Mouse (Mus musculus) neural tube, embryonic 10.5 days (tissue): Measurements from ENCODE around the gene Brk1.

Experiments used
- DNase-seq: peaks from one replicate; pipeline ENCODE4 v3.0.0-alpha.2; 2017; ENCODE audit warnings: low spot score; ENCODE audit errors: extremely low spot score

Brk1 gene

DNA sequence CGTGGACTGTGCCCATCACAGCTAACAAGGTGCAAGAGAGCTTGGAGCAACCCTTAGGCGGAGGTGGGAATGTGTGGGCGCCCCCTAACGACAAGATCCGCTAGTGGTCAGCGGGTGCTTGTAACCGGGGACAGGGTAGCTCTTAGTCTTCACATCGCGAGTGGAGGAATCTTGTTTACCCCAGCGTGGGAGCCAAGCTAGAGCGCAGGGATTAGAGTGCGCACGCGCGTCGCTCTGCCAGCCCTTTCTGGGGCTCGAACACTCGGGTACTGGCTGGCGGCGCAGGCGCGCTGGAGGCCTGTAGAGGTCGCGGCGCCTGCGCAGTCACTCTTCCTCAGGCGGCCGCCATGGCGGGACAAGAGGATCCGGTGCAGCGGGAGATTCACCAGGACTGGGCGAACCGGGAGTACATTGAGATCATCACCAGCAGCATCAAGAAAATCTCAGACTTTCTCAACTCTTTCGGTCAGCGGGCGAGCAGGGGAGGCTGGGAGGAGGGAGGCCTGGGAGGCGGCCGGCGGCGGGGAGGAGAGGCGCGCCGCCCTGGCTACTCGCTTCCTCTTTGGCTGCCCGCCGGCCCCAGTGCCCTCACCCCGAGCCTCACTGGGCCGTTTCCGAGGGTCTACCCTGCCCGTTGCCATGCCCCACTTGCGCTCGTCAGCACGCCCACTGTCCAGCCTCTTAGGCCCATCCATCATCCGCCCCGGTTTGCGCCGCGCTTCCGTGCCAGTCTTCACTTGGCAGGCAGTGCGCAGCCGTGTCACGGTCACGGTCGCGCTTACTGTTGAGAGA is at the start of gene Brk1:
Gene Brk1 (plus strand): TSS at position 341 of the 792 bp plus-strand sequence.
- peak; percentile 88 for DNase-seq

DNA sequence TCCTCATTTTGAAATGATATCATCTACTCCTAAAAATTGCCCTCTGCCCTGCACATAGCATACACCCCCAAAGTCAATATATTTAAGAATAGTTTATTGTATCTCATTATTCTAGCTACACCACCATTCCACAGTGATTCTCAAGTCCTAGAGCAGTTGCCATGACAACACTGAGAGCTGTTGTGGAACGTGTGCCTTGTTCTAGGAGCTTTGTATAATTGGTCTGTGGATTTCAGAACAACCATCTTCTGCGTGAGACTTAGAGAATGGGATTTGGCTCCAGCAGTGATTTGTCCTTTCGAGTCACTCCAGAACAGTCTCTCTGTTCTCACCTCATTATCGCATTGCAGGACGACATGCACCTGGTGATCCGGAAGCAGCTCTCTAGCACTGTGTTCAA is 44.8 kb upstream of the Brk1 start:
- DNase-seq, result no peak

DNA sequence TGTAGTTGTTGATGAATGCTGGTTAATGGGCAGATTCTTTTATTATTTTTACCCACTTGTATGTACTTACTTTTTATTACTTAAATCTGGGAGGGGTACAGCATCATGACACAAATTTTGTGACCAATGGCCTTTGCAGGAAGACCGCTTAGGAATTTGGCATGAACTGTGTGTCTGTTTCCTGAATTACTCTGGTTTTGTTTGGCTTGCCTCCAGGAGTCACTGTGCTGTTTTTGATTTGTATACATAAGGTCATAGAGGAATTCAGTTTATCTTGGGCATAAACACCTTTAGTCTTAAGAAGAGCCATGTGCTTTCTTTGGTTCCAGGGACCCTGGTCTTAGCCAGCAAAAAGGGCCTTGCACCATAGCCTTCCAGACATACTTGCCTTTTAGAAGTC is 40.0 kb upstream of the Brk1 start:
- DNase-seq, result no peak

DNA sequence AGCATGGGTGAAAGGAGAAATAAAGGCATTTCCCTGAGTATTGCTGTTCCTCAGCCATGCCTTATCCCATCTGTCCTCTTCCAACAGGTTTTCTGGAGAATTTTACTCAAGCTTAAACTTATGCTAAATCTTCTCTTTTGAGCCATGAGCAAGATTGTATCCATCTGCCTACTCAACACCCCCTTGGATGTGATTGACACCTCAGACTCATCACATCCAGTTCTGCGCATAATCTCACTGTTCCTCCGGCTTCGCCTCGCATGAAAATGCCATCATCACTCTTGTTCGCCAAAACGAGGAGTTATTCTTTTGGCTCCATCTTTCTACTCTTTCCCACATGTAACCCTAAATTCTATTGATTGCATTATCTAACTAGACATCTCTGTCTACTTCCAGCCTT is 28.5 kb upstream of the Brk1 start:
- no peak for DNase-seq

DNA sequence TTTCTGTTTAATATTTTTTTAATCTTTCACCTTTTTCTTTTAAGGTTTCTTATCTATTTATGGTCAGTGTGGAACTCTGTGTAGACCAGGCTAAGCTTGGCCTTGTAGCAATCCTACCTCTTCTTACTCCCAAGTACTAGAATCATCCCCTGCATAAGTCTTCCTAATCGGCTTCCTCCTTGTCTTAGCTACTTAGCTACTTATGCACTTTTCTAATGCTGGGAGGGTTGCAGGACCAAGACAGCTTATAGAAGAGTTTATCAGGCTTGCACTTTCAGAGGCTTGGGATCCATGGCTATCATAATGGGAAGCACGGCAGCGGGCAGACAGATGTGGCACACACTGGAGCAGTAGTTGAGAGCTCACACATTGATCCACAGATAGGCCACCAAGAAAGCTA is 25.3 kb upstream of the Brk1 start:
- no peak for DNase-seq

DNA sequence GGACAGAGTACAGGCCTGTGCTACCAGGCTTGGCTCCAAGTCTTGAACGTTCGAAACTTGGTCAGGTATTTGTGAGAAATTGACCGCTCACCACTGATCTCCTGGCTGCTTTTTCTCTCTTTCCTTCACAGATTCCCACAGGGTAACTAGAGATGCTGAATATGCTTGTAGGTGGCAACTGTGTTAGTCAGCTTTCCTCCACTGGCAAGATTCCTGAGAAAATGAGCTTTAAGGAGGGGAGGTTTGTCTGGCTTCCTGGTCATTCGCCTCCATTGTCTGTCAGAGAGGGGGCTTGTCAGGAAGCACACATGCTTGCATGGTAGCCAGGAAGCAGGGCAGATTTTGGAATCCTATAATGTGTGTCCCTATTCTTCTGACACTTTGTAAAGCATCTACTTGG is 21.5 kb upstream of the Brk1 start:
- no peak for DNase-seq

DNA sequence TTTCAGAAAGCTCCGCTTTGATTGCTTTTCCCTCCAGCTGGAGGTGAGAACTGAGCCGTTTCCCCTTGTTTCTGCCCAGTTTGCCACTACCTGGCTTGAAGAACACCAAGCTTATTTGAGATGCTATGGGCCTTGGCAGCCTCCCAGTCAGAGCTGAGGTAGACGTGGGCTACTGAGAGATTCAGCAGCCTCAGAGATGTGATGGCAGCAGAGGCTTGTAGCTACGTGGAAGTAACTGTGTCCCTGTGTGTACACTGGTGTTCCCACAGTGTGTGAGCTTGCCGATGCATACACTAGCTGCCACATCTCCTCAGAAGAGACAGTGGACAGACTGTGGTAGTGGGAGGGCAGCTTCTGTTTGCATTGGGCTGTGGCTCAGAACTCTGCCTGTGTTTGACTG is 19.5 kb upstream of the Brk1 start:
- DNase-seq, result no peak

DNA sequence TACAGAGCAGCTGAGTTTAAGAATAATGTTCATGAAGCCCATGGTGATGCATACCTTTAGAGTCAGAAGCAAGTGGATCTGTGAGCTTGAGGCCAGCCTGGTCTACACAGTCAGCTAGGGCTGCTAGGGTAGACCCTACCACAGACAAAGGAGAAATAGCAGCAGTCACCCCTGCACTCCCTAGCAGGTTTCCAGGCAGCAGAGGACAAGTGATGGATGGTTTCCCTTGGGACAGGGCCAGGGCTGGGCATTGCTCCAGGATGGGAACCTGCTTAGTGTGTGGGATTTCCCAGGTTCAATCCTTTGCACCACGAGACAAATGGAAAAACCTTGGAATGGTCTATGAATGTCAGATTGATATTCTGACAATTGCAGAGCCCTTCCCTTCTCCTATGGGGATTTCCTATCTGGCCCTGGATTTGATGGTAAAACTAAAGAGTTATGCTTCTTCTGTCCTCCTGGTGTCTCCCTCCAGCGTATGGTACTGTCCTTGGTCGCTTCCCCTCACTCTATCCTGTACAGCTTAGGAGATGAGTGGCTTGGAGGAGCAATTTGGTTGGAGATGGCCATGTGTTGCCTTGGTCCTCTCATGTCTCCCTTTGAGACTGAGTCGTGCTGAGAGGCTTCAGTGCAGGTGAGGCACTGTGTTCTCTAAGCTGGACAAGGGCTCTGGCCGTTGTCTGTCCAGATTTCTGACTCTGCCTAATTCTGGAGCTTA is 17.9 kb upstream of the Brk1 start:
- no peak for DNase-seq

DNA sequence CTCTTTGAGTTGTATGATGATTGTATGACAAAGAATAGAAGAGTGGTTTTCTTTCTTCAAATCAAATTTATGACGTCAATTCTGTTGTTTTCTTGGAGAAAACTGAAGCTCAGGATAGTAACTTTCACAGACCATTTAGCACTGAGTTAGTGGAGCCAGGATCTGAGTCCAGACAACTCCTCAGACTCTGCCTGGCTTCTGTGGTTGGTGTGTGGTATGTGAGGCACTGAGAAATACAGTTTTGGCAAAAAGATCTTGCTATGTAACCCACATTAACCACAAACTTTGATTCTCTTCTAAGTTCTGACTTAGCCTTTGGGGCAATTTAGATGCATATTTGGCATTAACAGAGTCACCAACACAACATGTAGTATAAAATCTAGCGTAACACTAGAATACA is 11.9 kb upstream of the Brk1 start:
- no peak for DNase-seq

DNA sequence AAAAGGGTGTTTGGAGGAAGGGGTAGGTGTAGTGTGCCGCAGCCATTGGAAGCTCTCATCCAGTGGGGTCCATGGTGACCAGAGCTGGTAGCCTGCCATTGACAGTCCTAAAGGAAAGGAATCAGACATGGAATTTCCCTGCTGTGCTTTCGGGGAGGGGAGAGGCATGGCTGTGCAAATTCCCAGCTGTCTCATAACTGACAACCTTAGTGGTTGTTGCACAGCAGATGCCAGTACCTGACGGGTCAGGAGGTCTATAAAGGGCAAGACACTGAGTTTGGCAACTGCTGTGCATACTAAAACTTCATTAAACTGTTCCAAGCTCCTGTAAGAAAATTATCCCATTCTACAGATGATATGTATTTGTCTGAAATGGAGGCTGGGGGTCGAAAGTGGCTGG is 6.6 kb upstream of the Brk1 start:
- DNase-seq, result no peak

DNA sequence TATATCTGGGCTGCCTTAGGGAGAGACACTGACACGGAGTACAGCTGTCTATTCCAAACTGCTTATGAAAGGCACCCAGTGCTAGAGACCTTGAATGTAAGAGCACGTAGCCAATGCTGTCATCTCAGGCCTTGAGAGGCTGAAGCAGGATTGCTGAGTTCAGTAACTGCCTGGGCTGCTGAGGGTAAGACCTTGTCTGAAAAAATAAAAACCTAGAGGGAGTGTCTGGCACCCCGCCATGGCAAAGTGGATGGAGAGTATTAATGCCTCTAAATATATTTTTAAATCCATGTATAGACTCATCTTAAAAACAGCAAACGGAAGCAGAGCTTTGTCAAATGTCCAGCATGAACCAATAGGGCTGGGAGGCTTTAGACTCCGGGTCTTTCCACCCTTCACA is 4.7 kb upstream of the Brk1 start:
- no peak for DNase-seq

DNA sequence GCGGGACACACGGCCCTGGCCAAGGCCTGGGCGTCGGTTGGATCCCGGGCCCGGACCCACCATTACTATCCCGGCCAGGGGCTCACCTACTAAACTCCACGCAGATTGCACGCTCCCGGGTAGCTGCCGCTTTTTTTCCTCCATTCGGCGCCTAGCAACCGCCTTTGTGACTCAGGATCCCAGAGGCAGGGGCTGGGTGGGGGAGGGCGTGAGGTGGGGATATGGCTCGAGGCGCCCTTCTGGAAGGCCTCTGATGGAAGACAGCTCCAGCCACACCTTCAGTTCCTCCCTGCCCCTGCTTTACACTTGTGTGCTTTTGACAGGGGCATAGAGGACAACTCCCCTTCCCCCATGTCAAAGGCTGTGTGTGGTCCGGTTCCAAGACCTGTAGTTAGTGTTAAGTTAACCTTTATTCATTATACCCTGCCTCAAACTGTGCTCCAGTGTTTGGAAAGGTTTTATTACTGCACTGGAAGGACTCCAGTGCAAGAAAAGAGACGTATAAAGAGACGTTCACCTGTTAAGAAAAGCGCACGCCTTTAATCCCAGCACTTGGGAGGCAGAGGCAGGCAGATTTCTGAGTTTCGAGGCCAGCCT is 3.9 kb upstream of the Brk1 start, which contains the start of gene Fancd2os:
Gene Fancd2os (minus strand): TSS at position 173 of the 597 bp plus-strand sequence.
- peak; percentile 21 for DNase-seq

DNA sequence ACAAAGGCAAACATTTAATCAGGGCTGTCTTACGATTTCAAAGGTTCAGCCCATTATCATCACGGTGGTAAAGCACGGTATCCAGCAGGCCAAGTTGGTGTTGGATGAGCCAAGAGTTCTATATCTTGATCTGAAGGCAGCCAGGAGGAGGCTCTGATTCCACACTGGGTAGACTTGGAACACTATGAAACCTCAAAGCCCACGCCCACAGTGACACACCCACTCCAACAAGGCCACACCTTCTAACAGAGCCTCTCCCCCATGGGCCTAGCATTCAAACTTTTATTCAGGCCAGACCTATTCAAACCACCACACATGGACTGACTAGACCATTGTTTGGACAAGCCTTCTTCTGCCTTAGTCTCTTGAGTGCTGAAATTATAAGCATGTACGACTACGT is 1.8 kb upstream of the Brk1 start:
- DNase-seq, result no peak

DNA sequence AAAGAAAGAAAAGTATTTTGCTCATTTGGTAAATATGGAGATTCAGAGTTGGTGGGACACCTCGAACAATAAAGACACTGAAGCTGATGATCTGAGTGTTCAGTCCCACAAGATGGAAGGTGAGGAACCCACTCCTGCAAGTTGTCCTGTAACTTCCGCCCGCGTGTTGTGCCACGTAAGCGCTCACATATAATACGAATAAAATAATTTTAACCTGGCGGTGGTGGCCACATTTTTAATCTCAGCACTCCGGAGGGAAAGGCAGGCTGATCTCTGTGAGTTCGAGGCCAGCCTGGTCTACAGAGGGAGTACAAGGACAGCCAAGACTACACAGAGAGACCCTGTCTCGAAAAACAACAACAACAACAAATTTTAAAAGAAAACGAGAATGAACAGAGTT is 579 bp upstream of the Brk1 start:
- no peak for DNase-seq

DNA sequence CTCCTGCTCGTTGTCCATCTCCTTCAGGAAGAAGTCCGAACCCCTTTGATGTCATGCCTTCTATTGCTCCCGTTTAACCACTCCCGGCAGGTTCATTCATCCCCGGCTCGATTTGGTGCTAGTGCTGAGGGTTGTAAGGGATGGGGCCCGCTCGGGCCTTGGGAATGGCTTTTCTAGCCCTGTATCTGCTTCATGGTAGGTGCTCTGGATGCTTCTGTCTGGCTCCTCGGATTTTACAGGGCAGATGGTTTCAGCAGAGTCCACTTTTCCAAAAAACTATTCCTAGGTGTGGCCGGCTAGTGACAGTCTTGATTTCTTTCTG is 613 bp downstream of the Brk1 start:
- no peak for DNase-seq

DNA sequence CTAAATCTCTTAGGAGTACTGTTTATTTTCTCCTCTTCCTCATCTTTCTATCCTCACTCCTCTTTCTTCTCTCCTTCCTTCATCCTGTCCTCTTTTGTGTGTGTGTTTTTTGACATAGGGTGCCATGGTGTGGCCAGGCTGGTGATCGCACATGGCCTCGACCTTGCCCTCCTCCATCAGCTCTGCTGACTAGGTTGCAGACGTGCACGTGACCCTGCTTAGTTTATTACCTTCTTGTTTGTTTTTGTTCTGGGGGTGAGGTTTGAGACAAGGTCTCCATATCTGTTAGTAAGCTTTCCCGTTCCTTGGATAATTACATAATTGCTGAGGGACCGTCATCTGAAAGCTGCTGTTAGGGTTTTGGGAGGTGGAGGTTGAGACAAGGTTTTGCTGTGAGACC is 4.3 kb downstream of the Brk1 start:
- DNase-seq, result no peak

DNA sequence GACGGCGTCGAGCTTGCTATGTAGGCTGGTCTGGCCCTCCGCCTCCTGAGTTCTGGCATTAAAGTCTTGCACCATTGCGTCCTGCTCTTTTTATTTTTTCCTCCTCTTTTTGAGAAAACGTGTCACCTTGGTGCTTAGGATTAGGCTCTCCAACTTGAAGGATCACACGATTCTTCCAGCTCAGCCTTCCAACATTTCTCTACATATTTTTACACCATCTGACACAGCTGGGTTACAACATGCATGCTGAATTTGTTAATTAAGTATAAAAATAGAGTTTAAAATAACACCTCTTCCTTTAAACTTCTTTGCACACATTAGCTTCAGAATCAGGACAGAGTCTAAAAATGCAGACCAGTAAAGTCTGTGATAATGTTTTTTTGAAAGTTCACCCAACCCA is 4.7 kb downstream of the Brk1 start:
- no peak for DNase-seq

DNA sequence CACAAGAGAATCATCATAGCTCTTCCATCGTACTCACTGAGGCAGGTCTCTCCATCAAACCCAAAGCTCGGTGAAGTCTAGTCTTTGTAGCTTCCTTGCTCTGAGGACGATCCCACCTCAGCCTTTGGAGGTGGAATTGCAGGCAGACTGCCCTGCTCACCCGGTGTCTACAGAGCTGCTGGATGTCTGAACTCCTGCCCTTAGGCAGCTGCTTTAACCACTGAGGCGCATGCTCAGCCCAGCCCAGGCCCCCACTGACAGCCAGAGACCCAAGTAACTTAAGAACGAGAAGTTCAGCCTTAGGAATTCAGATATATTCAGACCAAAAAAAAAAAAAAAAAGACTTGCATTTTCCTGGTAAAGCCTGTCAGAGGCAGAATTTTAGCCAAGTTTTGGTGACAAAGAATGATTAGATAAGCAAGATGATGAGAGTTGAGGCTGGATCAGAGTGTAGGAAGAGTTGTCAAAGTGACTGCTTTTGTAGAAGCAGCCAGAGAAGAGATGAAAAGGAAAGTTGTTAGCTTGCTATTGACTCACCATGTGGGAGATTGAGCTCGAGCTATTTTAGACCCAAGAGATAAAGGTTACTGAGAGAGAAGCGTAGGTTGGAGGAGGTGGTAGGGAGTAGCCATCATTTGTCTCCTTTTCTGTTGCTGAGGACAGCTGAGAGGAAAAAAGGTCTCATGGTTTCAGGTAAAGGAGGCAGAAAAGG is 7.8 kb downstream of the Brk1 start:
- no peak for DNase-seq

DNA sequence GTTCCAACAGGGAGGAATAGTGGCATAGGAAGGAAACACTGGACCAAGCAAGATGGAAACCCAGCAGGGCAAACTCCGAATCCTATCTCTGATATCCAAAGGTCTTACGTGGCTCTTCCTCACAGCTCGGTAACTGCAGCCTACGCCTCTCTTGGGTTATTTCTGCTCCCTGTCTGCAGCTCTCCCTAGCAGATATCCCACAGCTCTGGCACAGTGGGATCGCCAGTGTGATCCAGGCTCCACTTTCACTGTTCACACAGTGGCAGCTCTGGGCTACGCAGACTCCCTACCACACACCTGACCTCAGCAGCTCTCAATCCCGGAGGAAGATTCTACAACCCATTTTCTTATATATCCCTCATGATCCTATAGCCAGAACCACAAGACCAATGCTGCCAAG is 9.6 kb downstream of the Brk1 start:
- no peak for DNase-seq

DNA sequence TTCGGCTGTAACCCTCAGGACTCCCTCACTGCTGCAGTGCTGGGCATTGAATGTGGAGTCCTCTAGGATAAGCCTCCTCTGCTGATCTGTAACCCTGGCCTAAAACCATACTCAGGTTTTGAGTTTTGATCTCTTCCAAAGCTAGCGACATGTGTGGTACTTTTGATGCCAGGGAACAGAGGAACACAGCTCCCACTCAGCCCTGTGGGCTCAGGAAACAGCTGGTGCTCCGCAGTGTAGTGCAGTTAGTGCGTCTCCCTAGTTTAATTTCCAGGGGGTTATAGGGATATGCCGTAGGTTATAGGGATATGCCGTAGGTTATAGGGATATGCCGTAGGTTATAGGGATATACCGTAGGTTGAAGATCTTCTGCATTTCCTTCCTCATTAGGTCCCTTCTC is 10.4 kb downstream of the Brk1 start:
- no peak for DNase-seq

DNA sequence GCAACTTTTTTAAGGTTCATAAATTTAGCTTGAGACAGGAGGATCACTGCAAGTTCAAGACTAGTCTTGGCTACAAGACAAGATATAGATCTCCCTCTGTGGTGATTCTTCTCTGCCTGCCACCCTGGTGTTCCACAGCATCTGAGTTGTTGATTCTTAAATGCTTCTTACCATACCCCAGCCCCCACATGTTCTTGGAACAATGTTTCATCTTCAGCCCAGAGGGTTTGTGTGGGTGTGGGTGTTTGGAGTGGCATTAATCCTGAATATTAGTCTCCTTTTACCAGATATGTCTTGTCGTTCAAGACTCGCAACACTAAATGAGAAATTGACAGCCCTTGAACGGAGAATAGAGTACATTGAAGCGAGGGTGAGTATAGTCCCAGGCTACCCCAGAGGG is 10.9 kb downstream of the Brk1 start:
- no peak for DNase-seq

DNA sequence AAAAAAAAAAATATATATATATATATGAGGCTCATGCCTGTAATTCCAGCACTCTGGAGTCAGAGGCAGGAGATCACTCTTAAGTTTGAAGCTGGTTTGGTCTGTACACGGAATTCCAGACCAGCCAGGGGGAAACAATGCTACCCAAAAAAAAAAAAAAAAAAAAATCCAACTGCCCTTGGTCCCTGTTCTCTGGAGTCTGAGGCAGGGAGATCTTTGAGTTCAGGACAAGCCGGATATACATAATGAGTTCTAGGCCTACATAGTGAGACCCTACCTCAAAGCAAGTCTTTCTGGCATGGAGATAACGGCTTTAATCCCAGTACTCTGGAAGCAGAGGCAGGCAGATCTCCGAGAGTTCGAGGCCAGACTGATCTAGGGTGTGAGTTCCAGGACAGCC is 18.8 kb downstream of the Brk1 start:
- DNase-seq, result no peak
